Mouse (Mus musculus) embryonic fibroblast, embryonic 13.5 days (primary cell): ENCODE data around the gene Cdk14. TPM values are rescaled to one million over a fixed set of nuclear protein-coding genes. Genes with fewer than 3 reads are reported as not detected.

Experiments used
- H3K27ac ChIP-seq: 2 replicates; pipeline ENCODE4 v1.5.1; 2012; ENCODE audit warnings: low read length, control low read depth, inconsistent platforms; ENCODE audit not compliant: insufficient read depth
- H3K4me1 ChIP-seq: 2 replicates; pipeline ENCODE4 v1.6.1; 2011; ENCODE audit warnings: low read length; ENCODE audit not compliant: control insufficient read depth, insufficient read depth
- H3K4me3 ChIP-seq: 2 replicates; pipeline ENCODE4 v1.5.1; 2011; ENCODE audit warnings: mild to moderate bottlenecking, control low read depth, low read length; ENCODE audit not compliant: insufficient read depth
- CTCF ChIP-seq: IDR thresholded peaks from 2 replicates; pipeline ENCODE4 v1.5.1; 2011; ENCODE audit warnings: mild to moderate bottlenecking, control low read depth, low read length, moderate library complexity, borderline replicate concordance; ENCODE audit not compliant: insufficient read depth
- POLR2A ChIP-seq: IDR thresholded peaks from 2 replicates; pipeline ENCODE4 v1.6.1; 2011; ENCODE audit warnings: low read depth, mild to moderate bottlenecking, control low read depth, low read length, moderate library complexity
- polyA plus RNA-seq: library from polyadenylated mRNA; stranded (reverse); fragments of >200 nt; gene quantifications from 2 replicates; pipeline ENCODE4 v1.2.4, GENCODE M21; 2011; ENCODE audit warnings: low read depth; ENCODE audit not compliant: missing spikeins, insufficient read length

The Cdk14 gene
- polyA plus RNA-seq, 1 experiment = 50.0 TPM

DNA sequence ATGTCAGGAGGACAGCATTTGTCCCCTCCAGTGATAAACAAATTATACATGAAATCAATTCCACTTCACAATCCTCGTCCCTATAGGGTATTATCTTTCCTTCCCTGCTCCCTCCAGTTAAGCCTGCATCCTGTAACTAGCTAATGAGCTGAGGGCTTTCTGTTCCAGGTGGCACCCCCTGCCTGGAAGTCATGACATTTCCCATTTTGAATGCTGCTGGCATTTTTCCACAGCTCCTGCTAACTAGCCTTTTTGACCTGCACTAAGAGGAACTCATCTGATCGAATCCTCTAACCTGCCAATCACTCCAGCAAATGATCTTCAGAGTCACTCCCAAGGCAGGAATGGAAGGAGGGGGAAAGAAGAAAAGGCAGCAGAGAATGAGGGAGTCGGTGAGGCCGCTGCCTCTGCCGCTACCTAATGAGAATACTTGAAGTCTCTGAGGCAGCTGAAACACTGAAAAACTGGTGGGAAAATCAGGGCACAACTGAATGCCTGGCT lies 542.9 kb downstream of the Cdk14 start:
- no peak overlapping the region for H3K27ac ChIP-seq
- H3K4me3 ChIP-seq = no peak overlapping the region
- no peak for TF ChIP-seq POLR2A
- no peak for TF ChIP-seq CTCF
- no peaks in the 10 kb centered on the region for H3K4me1 ChIP-seq

DNA sequence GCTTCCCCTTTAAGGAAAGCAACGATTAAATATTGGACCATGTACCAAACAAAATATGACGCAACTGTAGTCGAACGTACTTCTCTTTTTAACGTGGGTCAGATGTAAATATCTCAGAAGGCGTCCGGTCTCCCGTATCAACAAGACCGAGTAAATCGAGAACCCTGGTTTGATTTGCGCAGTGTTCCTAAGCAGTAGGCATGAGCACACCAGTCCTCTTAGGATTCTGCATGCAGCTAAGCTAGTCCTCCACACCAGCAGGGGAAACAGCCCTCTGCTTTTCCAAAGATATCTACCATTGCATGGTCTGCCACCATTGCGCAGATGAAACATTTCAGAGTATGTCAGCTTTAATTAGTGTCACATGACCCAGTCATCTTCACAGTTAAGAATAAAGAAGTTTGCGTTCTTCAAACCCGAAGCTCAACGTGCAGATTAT lies 543.4 kb downstream of the Cdk14 start:
- no peak for TF ChIP-seq POLR2A
- no peak for TF ChIP-seq CTCF

DNA sequence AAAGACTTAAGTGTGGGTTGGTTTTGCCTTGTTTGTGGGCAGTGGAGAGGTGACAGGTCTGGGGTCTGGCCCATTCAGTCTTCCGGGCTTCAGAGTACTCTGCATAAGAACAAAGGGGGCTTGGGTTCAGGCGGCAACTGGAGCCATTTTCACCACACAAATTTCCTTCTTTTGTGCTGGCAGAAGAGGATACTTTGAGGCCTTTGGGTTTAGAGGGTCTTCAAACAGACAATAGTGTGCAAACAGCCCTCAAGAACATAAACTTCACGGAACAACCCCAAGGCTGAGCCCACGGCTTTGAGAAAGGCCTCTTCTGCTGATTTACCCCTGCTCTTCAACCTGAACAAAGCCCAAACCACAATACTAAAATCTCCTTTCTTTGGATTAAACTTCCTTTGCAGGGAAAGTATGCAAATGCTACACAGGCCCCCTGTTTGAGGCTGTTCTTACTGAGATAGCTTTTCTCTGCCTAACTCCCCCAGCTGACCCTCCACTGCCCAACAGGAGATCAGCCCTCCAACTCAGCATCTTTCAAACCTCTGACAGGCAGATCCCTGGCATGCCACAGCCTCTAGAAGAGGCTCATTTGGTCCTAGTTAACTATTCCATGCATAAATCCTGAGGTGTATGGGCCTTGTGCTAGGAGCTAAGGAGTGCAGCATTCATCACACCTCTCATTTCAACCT lies 549.9 kb downstream of the Cdk14 start:
- H3K27ac ChIP-seq = no peak overlapping the region
- H3K4me1 ChIP-seq = no peaks in the 10 kb centered on the region
- H3K4me3 ChIP-seq = no peak overlapping the region
- TF ChIP-seq CTCF (no peak), POLR2A (no peak)

More for the DNA sequence above, 543.4 kb downstream of the Cdk14 start:
- Histone ChIP-seq H3K27ac (no peak overlapping the region), H3K4me3 (no peak overlapping the region), H3K4me1 (no peaks in the 10 kb centered on the region)

DNA sequence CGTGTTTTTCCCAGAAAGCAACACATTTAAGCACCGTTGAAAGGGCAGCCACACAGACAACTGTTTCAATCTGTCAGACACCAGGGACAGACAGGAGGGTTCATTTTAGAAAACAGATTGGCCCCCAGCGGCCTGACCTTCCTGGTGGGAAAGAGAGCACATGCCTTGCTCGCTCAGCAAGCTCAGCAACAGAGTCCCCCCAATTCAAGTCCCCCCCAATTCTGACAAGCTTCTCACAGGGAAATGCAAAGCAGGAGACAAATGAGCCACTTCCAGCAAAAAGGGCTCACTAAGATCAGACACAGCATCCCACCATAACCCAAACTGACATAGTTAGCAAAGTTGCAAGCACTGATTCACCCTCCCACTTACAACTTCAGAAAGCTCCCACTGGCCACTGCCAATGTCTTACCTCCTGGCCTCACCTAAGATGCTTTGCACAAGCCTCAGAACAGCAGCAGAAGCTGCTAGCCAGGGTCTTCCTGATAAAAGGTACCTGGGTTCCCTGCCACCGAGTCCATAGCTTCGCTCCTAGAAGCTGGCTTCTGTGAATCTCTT lies 551.5 kb downstream of the Cdk14 start:
- no peak for TF ChIP-seq POLR2A
- no peak for TF ChIP-seq CTCF
- H3K4me3 ChIP-seq = no peak overlapping the region
- H3K27ac ChIP-seq = no peak overlapping the region
- H3K4me1 ChIP-seq = no peaks in the 10 kb centered on the region

DNA sequence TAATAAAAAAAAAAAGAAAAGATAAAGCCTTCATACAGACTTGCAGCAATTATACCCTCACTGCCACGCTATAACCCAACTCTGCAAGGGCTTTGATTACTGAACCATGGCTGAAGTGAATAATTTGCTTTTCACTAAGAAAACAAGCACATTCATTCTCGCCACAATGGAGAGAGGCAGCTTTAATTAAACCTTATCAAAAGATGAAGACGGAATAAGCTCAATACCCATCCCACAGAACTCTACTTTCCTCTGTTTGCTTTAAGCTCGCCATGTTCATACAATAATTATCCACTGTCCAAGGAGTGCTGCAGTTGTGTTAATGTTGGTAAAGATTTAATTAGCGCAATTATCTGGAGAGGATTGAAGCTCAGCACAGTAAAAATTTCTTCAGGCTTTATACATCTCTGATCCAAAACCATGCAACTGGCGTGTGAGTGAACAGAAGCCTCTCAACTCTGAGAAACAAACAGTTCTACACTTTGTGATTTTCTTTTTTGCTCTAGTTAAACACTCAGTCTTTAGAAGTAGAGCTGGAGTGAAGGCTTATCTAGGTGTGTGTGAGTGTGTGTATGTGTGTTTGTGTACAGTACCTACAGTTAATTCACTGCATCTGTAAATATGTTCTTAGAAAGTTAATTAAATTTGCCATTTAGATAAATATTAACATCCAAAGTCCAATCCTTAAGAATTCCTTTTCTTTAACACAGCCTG lies 552.1 kb downstream of the Cdk14 start:
- Histone ChIP-seq H3K4me3 (no peak overlapping the region), H3K4me1 (no peaks in the 10 kb centered on the region), H3K27ac (no peak overlapping the region)
- no peak for TF ChIP-seq CTCF
- no peak for TF ChIP-seq POLR2A

DNA sequence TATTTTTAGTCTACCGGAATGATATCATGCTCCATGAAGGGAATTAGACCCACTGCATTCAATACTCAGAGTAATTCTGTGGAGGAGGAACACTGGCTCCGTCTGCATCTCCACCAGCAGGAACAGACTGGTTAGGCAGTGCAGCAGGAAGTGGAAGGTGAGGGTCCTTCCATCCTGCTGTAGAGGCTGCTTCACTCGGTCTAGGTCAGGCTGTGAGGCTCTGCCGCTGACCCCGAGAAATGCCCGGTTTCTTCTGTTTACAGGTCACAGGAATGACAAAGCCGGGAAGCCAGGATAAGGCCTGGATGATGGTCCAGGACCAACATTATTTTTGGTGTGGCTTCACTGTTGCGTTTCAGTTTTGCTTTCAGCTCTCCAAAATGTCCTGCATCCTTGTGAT lies 553.2 kb downstream of the Cdk14 start:
- Histone ChIP-seq H3K4me1 (no peaks in the 10 kb centered on the region), H3K27ac (no peak overlapping the region), H3K4me3 (no peak overlapping the region)
- TF ChIP-seq CTCF (no peak), POLR2A (no peak)

DNA sequence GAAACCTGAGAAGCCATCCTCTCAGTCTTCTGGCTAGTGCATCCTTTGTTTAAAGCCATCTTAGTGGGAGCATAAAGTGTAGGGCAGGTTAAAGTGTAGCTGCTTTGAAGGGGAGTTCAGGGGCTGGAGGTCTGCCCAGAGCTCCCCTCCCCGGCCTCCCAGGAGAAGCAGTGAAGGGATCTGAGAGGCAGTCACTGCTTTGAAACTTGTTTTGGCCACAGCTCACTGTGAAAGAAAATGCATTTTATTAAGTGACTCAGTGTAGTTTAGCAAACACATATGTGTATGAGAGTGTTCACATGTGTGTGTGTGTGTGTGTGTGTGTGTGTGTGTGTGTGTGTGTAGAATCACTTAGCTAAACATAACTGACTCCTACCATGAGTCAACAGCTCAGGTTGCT lies 554.0 kb downstream of the Cdk14 start:
- Histone ChIP-seq H3K27ac (no peak overlapping the region), H3K4me1 (no peaks in the 10 kb centered on the region), H3K4me3 (no peak overlapping the region)
- TF ChIP-seq POLR2A (no peak), CTCF (no peak)

DNA sequence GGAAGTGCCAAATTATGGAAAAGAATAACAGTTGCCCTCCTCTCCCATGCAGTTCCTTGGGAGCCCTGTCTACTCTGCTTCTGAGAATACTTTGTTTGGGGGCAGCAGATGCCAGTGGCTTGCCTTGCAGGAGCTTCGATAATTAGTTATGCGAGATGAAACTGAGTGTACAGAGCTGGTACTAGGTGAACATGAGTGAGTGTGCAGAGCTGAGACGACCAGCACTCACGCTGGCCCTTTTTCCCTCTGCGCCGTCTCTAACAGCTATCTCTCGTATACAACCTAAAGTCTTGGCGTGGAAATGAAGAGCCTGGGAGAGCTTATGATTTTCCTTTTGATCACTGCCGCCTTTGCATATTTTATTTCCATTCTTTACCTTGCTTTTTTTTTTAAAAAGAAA lies 558.5 kb downstream of the Cdk14 start:
- H3K4me1 ChIP-seq = no peaks in the 10 kb centered on the region
- no peak overlapping the region for H3K4me3 ChIP-seq
- H3K27ac ChIP-seq = no peak overlapping the region
- TF ChIP-seq CTCF (no peak), POLR2A (no peak)

DNA sequence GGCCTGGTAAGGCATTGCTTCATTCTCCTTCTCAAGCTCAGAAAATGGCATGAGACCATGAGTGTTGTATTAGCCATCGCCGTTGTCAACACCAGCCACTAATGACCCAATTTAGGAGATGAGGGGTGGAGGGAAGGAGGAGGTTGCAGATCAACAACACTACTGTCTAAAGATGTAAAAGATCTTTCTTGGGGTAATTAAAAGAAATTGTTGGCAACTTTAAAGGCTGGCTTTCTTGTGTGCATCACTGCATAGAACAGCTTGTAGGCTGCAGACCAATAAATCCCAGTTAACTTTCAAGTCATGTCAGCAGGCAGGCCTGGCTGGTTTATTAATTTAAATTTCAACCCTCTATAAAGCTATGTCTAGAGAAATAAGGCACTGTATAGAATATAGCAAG lies 559.0 kb downstream of the Cdk14 start:
- no peak overlapping the region for H3K4me3 ChIP-seq
- no peak overlapping the region for H3K27ac ChIP-seq
- TF ChIP-seq CTCF (no peak), POLR2A (no peak)
- H3K4me1 ChIP-seq = no peaks in the 10 kb centered on the region

DNA sequence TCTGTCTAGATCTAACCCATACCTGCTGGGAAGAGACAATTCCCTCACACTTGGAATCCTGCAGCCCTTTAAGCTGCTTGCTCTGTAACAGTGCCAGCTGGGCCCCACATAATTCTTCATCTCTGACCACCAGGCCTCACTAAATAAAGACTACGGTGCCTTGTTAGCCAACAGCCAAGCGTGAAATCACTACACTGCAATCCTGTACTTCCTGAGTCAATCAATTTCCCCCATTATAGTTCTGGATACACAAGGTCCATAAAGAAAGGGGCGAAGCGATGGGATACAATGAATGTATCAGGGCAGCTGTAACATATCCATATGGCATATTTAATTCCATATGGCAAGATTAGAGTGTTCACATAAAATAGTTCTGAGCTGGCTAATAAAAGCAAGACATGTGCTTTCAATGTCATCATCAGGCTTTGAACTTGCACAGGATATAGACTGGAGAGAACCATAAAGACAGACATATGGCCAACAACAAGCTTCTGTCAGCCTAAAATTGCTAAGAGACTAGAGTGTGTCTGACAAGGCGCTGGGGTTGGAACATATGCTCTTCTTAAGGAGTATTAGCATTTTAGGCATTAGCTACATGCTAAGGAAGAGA lies 562.0 kb downstream of the Cdk14 start:
- Histone ChIP-seq H3K4me1 (no peaks in the 10 kb centered on the region), H3K27ac (no peak overlapping the region), H3K4me3 (no peak overlapping the region)
- no peak for TF ChIP-seq POLR2A
- no peak for TF ChIP-seq CTCF
